Mouse (Mus musculus): ENCODE measurements around the gene Pgls.
A peak's percentile ranks its signal among the peaks of the same experiment; 100 is the strongest.

The Pgls gene

GRCm38 (mm10) chr8:71598375-71598774, 6.4 kb downstream of the Pgls start:
- DNase-seq (ENCODE audit: low spot score in 2 of 2), result no peak

DNA sequence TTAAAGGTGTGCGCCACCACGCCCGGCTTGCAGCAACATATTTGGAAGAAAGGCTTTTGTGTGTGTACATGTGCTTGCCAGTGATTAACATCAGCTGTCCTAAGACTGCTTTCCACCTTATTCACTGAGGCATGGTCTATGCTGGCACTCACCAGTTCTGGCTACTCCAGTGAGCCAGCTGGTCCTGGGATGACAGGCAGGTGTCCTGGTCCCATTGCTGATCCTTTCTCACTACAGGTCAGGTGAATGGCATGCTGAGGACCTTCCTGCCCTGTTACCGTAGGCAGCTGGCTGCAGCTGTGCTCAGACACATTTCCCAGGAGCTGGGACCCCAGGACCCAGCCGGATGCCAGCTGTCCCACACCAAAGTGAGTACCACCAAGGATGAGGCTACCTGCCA, 6.9 kb downstream of the Pgls start:
- DNase-seq (ENCODE audit: low spot score in 2 of 2), result no peak

- no peak for DNase-seq (ENCODE audit: low spot score in 2 of 2)
Observed at GRCm38 (mm10) chr8:71601939-71602665, 10.1 kb downstream of the Pgls start.

DNA sequence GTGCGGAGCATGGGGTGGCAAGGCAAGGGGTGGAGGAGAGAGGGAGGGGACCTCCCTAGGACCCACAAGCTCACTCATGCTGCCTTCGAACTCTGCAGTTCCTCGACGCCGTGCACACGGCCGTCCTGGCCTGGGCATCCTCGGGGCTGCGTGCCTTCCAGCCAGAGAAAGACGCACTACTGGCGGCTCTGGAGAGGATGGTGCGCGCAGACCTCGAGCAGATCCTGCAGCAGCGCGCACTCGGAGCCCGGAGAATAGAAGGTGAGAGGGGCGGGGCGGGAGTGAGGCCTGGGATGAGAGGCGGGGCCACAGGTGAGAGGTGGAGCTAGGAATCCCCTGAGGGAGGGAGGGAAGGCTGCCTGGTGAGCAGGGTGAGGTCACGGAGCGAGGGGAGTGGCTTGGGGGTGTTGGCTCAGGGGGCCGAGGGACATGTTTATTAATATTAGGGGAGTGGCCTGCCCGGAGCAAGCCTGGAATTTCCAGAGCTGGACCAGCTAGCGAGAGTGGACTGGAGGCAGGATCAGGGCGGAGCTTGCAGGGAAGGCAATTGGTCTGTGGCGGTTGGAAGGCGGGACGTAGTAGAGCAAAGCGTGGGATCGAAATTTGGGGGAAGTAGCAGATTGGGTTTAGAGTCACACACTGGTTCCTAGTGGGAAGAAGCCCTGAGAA, 10.8 kb downstream of the Pgls start:
- no peak for DNase-seq (ENCODE audit: low spot score in 2 of 2)

DNA sequence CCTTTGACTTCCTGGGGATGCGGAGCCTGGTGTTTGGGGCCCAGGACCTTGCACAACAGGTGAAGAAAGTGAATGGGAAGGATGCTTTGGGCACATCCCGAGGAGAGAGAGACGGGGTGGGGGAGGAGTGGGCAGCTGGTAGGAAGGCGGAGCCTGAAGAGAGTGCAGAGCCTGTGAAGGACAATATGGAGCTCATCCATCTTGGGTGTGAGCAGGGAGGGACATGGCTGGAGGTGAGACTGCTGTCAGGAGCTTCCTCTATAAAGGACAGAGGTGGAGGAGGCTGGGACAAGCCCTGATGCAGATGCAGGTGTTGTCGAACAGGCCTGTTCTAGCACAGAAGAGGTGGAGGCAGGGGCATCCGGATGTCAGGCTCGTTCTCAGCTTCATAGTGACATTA, 12.0 kb downstream of the Pgls start:
- no peak for DNase-seq (ENCODE audit: low spot score in 2 of 2)

GRCm38 (mm10) chr8:71610822-71611651, 19.1 kb downstream of the Pgls start, which contains the start of gene Colgalt1:
Colgalt1 (plus strand) TSS chr8:71610998.
- peak; percentile 97 to 98 for DNase-seq (ENCODE audit: low spot score in 2 of 2)

DNA sequence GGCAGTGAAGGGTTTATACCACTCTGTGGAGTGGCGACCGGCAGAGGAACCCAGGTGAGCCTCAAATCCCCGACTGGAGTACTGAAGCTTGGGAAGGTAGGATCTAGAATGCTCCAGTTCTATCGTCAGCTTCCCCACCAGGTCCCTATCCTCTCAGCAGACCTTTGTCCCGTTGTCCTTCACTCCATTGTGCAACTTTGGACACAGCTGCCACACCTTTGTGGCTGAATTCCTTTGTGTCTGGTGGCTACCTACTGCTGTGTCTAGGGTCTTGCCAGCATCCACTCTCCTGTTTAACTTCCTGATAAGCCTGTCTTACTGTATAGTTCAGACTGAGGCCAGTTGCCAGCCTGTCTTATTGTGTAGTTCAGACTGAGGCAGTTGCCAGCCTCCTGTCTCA, 20.2 kb downstream of the Pgls start:
- DNase-seq (ENCODE audit: low spot score in 2 of 2), result no peak

GRCm38 (mm10) chr8:71613418-71613817, 21.4 kb downstream of the Pgls start:
- DNase-seq (ENCODE audit: low spot score in 2 of 2), result no peak

DNA sequence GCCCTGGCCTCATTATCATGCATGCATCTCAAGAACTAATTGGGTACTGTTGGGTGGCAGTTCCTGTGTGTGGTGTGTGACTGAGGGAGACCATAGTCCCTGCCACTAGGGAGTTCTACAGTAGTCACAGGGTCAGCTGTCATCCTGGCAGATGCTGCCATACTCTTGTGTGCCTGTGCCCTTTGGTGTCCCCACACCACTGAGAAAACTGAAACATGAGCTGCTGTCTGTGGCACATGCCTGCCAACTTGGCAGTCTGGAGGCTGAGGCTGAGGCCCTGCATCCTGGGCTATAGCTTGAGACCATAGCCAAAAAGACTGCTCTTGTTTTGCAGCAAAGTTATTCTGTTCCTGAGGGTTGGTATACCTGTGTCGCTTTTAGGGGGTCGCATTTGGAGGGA, 27.8 kb downstream of the Pgls start:
- no peak for DNase-seq (ENCODE audit: low spot score in 2 of 2)

DNA sequence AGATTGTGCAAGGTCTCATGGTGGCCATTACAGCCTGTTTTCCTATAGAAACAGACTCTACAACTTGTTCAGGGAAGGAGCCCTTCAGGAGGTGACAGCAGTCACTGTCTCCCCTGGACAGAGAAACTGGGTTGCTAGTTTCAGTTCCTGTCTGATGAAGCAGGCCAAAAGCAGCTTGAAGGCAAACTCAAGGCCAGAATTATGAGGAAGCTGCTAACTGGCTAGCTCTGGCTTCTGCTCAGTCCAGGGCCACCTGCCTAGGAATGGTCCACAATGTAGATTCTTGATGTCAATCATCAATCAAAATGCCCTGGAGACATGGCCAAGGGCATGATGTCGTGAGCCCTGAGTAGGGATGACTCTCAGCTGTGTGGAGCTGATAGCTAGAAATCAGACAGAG, 33.1 kb downstream of the Pgls start:
- no peak for DNase-seq (ENCODE audit: low spot score in 2 of 2)

- DNase-seq (ENCODE audit: low spot score in 2 of 2), result no peak
Observed at GRCm38 (mm10) chr8:71626753-71627152, 34.8 kb downstream of the Pgls start.

DNA sequence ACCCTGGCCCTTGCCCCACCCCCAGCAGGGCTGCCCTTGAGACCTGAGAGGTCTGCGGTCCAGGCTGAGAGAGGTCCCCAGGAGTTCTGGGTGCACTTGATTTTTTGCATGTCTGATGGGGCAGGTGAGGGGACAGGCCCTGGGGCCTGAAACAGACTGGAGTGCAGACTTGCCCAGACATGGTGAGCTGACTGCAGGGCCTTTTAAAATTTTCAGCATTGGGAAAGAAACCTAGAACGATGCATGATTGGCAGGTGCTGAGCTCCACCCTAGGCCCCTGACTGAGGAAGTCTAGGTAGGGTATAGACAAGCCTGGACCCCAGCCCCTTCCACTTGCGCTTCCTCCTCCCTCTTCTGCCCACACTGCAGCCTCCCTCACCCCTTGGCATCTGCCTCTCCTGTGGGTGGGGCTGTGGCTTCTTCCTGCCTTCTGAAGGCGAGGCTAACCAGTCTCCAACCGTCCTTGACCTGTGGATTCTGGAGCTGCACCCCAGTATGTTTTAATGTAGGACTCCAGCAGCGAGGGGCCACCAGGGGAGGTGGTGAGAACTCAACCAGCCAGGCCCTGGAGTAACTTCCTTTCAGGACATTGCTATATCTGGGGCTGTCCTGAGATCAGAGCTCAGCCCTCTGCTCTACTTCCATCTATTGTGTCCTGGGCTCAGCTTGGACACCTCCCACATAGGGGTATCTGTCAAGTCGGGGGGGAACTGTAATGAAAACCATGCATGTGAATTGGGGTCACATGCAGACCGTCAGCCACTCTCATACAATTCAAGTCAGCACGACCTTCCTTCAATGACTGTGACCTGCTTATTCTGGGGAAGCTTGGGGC, 35.5 kb downstream of the Pgls start:
- DNase-seq (ENCODE audit: low spot score in 2 of 2), result no peak

GRCm38 (mm10) chr8:71628396-71629095, 36.6 kb downstream of the Pgls start:
- DNase-seq (ENCODE audit: low spot score in 2 of 2), result no peak

DNA sequence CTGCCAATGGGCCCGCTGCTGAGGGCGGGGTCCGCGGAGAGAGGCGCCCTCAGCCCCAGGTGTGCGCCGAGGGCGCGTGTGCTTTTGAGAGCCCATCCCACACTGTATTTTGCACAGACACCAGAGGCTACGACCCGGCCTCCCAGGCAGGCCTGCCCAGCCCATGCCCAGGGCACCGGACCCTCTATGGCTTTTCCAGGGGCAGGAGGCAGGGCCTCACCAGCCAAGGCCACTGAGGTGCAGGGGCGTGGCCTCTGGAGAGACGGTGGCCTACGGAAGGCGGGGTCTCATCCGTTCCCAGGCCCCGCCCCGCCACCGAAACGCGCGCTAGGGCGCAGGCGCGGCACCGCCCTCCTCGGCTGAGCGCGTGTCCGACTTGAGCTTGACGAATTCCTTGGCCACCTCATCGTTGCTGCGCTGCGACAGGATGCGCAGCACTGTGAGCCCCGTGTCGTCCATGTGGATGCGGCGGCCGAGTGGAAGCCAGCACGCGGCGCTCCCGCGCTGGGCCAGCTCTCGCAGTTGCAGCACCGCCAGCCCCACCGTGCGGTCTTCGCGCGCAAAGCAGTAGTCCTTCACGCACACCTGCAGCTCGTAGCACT, 37.2 kb downstream of the Pgls start:
- peak; percentile 86 to 89 for DNase-seq (ENCODE audit: low spot score in 2 of 2)

DNA sequence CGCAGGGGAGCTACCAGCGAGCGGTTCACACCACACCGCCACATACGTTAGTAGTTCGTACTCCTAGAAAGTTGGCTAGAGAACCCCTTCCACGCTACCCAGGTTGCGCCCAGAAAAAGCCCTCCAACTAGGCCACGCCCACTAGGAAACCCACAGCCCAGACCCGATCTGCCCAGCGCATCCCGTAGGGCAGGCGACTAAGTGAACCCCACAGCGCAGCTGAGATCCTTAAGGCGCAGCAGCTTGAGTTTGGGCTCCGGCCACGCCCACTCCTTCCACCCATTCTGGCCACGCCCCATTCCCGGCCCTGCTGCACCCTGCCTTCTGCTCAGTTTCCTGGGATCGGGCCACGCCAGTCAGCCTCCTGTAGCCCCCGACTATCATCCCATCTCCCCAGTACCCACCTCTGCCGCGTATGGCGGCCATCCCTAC, 37.8 kb downstream of the Pgls start:
- no peak for DNase-seq (ENCODE audit: low spot score in 2 of 2)

- DNase-seq (ENCODE audit: low spot score in 2 of 2), result no peak
Observed at GRCm38 (mm10) chr8:71630761-71631160, 38.8 kb downstream of the Pgls start.

DNA sequence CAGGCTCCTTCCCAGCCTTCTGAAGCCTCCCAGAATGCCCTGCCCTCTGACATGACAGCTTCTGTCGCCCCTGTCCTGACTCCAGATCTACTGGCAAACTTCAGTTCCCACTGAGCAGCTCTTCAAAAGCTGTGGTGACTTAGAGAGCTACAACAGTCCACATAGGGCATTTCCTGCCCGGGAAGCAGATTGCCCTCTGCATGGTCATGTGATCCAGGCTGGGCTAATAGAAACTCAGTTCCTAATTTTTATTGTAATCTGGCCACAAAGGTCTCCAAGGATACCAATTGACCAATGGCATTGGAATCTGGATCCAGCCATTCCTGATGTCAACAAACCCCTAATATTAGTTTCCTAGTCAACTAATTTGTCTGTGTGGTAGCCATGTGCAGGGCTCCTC, 39.9 kb downstream of the Pgls start:
- DNase-seq (ENCODE audit: low spot score in 2 of 2), result no peak

DNA sequence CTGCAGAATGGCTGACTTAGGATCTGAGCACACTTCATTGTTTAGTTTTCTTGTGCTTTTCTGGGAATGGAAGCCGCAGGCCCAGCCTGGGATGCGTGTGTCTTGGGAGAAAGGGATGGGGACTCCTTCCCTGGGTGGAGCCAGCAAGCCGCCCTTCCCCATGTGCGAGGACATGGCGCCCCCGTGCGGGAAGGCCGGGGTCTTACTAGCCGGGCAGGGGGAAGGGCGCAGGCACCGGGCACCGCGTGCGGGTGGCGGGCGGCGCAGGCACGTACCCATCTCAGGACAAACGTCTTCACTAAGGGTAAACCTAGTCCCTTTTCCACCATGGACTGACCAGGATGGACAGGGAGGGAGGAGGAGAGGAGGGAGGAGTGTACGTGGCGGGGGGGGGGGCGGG, 41.2 kb downstream of the Pgls start:
- no peak for DNase-seq (ENCODE audit: low spot score in 2 of 2)

- DNase-seq (ENCODE audit: low spot score in 2 of 2), result no peak
Observed at GRCm38 (mm10) chr8:71633981-71634667, 42.1 kb downstream of the Pgls start.

Measured in right cerebral cortex, adult 2 months (tissue).